Mouse (Mus musculus): ENCODE measurements around the gene App. TPM values are rescaled to one million over a fixed set of nuclear protein-coding genes. Genes with fewer than 3 reads are reported as not detected.

The App gene
- total RNA-seq, 2 experiments from 2014 or later: 63.2 to 121 TPM

GRCm38 (mm10) chr16:84989476-84989875 lies 184.1 kb downstream of the App start:
- ATAC-seq (replicated peaks; ENCODE audit: poor library complexity, severe bottlenecking): no peak

- no peak for ATAC-seq (replicated peaks; ENCODE audit: poor library complexity, severe bottlenecking)
These were observed 185.8 kb downstream of the App start for GRCm38 (mm10) chr16:84987724-84988287.

GRCm38 (mm10) chr16:84986016-84986631 lies 187.4 kb downstream of the App start:
- ATAC-seq (replicated peaks; ENCODE audit: poor library complexity, severe bottlenecking): no peak

- no peak for ATAC-seq (replicated peaks; ENCODE audit: poor library complexity, severe bottlenecking)
These were observed 188.2 kb downstream of the App start for GRCm38 (mm10) chr16:84985340-84985739.

- ATAC-seq (replicated peaks; ENCODE audit: poor library complexity, severe bottlenecking): no peak
These were observed 190.1 kb downstream of the App start for GRCm38 (mm10) chr16:84983428-84983827.

GRCm38 (mm10) chr16:84982589-84982988 lies 191.0 kb downstream of the App start:
- no peak for ATAC-seq (replicated peaks; ENCODE audit: poor library complexity, severe bottlenecking)

- no peak for ATAC-seq (replicated peaks; ENCODE audit: poor library complexity, severe bottlenecking)
These were observed 195.0 kb downstream of the App start for GRCm38 (mm10) chr16:84978589-84978988.

- ATAC-seq (replicated peaks; ENCODE audit: poor library complexity, severe bottlenecking): no peak
These were observed 199.4 kb downstream of the App start for GRCm38 (mm10) chr16:84974176-84974518.

- no peak for ATAC-seq (replicated peaks; ENCODE audit: poor library complexity, severe bottlenecking)
These were observed 200.0 kb downstream of the App start for GRCm38 (mm10) chr16:84973446-84974175.

GRCm38 (mm10) chr16:84971535-84972330 lies 201.8 kb downstream of the App start:
- no peak for ATAC-seq (replicated peaks; ENCODE audit: poor library complexity, severe bottlenecking)

- ATAC-seq (replicated peaks; ENCODE audit: poor library complexity, severe bottlenecking): no peak
These were observed 204.5 kb downstream of the App start for GRCm38 (mm10) chr16:84969026-84969425.

GRCm38 (mm10) chr16:84966983-84967382 lies 206.6 kb downstream of the App start:
- peak; percentile 99 for ATAC-seq (replicated peaks; ENCODE audit: poor library complexity, severe bottlenecking)

GRCm38 (mm10) chr16:84966096-84966495 lies 207.5 kb downstream of the App start:
- ATAC-seq (replicated peaks; ENCODE audit: poor library complexity, severe bottlenecking): no peak

- no peak for ATAC-seq (replicated peaks; ENCODE audit: poor library complexity, severe bottlenecking)
These were observed 209.6 kb downstream of the App start for GRCm38 (mm10) chr16:84963960-84964359.

- ATAC-seq (replicated peaks; ENCODE audit: poor library complexity, severe bottlenecking): no peak
These were observed 210.0 kb downstream of the App start for GRCm38 (mm10) chr16:84963527-84963926.

- no peak for ATAC-seq (replicated peaks; ENCODE audit: poor library complexity, severe bottlenecking)
These were observed 216.3 kb downstream of the App start for GRCm38 (mm10) chr16:84957253-84957652.

- ATAC-seq (replicated peaks; ENCODE audit: poor library complexity, severe bottlenecking): no peak
These were observed 216.9 kb downstream of the App start for GRCm38 (mm10) chr16:84956690-84957089.

- ATAC-seq (replicated peaks; ENCODE audit: poor library complexity, severe bottlenecking): no peak
These were observed 217.7 kb downstream of the App start for GRCm38 (mm10) chr16:84955840-84956239.

- peak; percentile 96 for ATAC-seq (replicated peaks; ENCODE audit: poor library complexity, severe bottlenecking)
These were observed 218.2 kb downstream of the App start for GRCm38 (mm10) chr16:84955204-84955839.

- ATAC-seq (replicated peaks; ENCODE audit: poor library complexity, severe bottlenecking): no peak
These were observed 242.5 kb downstream of the App start for GRCm38 (mm10) chr16:84931024-84931423.

All from granulocyte monocyte progenitor cell, adult 5-6 weeks (primary cell).